Mouse (Mus musculus) ovary, adult 18-20 months (tissue): ENCODE data around the gene Lamtor2.
"Not testable (repeated sequence)": the region's sequence is repeated elsewhere in the genome, so short reads cannot be mapped to it uniquely, and the experiment has no call there.

Source experiments
- DNase-seq: peaks from one replicate; pipeline ENCODE4 v3.0.0; 2022; ENCODE audit warnings: low spot score, mixed read lengths

Lamtor2 gene

DNA sequence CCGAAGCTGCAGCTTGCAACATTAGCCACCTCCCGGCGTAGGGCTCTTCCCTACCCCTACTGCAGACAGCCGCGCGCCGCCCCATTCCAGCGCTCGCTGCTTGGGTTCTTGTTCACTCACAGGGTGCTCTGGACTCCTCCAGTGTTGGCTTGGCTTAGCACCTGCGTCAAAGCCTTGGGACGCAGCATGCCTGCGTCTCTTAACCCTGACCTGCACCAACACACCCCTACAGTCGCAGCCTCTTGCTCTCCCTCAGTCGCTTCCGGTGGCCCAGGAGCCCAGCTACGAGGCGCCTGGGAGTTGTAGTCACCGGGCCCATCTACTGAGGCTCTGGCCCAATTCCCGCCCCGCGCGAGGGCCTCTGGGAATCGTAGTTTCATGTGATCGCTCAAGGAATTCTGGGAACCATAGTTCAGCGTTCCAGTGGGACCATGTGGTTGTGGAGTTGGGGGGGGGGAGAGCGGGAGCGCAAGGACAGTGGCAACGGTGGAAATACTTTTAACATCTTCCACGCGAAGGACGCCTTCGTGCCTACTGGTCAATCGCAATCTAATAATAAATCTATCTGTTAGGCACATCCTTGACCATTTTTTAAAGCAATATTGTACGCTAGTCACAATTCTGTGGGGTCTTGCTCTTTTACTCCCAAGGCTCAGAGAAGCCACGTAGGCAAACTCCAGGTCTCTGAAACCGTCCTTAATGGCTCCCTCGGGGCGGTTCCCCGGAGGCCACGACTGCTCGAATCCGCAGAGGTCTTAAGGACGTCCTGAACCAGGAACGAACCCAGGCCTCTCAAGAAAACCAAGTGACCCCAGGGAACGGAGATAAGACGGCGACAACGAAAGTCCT is at the start of gene Lamtor2:
Gene Lamtor2 (minus strand): TSS at position 399 of the 849 bp plus-strand sequence.
- peak; percentile 97 for DNase-seq

DNA sequence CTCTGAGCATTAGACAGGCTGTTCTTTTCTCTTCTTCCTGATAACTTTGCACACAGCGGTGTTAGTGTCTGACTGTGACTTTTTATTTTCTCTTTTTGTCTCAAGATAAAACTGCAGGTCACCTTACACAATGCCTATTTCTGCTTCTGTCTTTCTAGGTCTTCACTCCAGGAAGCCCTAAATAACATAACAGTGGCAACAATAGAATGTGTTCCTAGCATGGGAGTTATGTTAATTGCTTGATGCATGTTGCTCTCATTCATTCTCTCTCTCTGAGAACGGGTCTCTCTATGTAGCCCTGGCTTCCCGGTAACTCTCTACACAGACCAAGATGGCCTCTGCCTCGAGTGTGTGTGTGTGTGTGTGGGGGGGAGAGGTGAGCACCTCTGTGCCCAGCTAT is 49.6 kb upstream of the Lamtor2 start:
- no peak for DNase-seq

DNA sequence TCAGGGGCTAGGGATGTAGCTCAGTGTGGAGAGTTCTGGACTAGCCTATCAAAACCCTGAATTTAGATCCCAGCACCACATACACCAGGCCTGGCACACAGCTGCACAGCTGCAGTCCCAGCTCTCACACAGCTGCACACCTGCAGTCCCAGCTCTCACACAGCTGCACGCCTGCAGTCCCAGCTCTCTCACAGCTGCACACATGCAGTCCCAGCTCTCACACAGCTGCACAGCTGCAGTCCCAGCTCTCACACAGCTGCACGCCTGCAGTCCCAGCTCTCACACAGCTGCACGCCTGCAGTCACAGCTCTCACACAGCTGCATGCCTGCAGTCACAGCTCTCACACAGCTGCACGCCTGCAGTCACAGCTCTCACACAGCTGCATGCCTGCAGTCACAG is 43.7 kb upstream of the Lamtor2 start:
- not testable (repeated sequence) for DNase-seq

DNA sequence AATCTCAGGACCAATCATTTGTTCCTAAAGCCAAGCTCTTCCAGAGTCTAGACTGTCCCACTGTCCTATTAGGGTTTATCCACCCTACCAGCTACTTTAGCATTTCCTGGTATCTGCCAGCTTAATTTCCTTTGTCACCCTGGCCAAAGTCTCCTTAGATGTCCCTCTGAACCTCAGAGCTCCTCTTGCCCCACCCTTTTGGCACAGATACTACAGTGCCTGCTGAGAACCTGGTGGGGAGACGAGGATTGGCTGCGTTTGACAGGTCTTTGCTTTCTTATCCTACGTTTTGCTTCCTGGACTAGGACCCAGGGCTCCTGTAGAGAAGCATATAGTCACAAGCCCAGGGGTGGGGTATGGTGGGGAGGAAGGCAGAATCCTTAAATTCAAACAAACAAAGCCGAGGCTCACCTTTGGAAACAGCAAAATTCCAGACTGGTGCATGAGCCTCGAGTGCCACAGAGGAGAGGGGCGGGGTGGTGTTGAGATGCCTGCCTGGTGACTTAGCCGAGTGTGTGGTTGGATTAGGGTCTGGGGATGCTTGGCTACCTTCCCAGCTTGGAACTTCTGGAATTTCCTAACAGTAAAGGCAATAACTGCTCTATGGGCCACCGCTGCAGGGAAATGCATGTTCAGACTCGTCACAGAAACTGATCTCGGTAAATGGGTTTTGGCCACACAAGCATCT is 41.2 kb upstream of the Lamtor2 start:
- DNase-seq: no peak

DNA sequence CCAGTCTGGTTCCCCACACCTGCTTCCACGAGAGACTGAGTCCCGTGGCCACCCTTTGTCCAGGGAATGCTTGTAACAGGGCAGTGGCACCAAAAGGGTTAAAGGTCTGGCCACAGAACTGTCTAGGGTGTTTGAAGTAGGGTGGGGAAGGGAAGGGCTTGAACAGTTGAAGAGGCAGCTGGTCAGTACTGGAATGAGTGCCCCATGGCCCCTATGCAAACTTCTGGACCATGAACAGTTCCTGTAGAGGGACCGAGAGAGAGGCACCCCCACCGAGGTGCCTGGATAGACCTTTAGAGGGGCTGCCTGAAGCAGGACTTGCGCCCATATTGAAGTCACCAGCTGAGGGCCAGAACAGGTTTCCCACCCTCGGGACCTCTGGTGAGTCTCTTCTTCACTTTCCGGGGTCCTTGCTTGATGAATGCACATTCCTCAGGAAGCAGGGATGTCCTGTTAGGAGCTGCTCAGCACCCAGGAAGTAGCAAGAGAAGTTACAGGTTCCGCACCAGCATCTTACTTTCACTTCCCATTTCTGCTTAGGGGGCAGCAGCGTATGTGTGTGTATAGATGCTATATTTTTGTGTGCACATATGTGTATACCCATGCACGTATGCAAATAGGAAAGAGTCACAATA is 40.2 kb upstream of the Lamtor2 start:
- DNase-seq: no peak

DNA sequence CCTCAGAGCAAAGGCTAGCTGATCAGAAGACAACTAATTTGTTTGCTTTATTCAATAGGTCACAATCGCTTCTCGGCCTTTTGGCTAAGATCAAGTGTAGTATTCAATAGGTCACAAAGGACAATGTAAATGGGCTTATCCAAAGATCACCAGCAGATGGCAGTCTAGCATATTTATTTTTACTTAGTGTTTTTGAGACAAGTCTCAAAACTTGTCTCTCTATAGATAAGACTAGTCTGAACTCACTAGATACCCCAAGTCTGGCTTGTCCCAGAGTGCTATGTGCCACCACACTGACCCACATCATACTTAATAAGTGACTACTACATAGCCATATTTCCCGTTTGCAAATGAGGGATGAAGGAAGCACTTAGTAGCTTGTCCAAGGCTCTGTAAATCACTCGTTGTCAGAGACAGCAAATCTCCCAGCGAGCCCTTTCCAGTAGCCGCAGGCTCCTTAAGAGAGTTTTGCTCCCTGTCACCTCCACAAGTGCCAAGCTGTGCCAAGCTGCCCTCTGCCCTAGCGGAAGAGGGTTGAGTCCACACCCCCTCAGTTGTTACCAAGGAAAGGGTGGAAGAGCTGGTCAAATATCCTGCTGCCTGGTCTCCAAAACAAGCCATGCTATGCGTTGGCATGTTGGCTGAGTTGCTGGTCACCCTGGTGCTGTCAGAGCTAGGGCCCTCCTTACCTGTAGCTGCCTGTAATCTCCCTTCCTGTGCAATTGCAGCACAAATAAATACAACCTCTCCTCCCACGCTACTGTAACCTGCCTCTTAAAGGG is 39.3 kb upstream of the Lamtor2 start:
- DNase-seq: no peak

DNA sequence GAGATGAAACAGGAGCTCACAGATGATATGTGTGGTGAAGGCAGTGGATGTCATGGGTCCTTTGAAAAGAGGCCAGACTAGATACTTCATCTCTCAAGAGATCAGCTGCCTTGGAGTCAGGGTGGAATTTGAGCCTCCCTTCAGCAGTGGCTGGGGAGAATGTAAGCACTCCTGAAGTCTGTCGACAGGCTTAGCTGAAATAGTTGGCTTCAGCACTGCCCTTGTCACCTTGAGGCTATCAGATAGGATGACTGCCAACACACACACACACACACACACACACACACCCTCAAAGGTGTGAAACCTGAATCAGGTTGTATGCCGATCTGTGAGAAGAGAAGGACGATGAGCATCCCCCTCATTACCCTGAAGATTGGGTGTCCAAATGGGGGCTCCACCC is 38.2 kb upstream of the Lamtor2 start:
- DNase-seq: no peak

DNA sequence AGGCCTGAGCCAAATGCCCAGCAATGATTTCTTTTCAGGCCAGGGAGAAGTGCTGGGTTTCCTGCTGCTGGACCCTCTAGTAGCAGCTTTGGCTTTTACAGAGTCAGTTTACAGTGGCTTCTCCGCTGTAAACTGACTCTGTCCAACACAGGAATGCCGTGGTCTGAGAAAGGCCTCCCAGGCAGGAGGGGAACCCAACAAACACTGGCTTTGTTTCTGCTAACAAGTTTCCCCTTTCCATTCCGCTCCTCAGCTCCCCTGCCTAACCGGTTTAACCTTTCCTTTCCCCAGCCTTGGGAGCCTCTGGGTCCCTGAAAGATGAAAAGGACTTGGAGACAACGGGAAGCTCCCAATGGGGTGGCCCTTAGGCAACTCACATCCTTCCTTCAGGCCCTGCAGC is 37.4 kb upstream of the Lamtor2 start:
- DNase-seq: no peak

DNA sequence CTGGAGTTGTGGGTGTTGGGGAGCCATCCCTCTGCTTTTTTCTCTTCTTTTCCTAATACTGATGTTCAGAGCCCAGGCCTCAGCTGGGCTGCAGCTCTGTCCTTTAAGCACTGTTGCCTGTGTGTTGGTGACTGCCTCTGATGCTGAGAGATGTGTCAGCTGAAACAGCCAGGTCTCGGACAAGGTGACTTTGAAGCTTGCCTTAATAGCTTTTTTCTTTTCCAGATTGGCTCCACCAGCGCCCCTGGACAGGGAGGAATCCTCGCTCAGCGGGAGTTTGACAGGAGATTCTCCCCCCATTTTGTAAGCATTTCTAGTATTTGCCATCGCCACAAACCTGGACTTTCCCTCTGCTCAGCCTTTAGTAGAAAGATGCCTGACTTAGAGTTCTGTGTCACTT is 33.8 kb upstream of the Lamtor2 start:
- no peak for DNase-seq

DNA sequence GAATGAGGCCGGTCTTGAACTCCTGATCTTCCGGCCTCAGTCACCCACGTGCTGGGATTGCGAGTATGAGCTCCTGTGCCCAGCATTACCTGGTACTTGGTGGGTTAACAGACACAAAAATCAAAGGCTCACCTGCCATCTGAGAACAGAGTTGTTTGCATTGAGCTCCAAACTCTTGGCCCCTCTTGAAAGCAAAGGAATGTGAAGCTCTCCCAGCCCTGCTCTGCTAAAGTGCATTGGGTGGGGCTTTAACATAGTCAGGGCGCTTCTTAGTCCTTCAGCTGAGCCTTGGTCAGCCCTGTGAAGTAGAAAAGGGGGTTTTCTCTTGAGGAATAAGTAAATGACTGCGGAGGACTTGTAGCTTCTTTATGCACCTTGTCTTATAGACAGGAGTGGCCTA is 32.9 kb upstream of the Lamtor2 start:
- no peak for DNase-seq

DNA sequence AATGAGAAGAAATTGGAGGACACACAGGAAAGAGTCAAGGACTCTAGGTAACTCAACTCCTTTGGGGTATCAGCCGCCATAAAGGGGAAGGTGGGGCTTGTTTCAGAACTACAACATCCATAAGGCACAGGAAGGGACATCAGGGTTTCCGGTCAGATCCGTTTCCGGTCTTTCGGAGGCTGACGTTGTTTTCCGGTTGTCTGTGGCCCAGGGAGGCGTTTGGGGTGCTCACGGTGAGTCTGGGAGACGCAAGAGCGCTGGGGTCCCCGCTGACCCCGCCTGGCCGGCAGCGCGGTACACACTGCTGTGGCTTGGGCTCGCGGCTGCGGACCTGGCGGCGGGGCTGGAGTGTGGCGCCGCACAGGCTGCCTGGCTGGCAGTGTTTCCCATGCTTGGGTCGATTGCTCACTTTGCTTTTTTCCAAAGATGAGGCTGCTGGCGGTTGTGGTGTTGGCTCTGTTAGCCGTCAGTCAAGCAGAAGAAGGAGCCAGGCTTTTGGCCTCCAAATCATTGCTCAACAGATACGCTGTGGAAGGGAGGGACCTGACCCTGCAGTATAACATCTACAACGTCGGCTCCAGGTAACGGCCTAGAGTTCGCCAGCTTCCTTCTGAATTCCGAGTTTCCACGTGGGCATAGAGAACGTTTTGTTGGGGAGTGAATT is 26.7 kb upstream of the Lamtor2 start:
- peak; percentile 59 for DNase-seq

DNA sequence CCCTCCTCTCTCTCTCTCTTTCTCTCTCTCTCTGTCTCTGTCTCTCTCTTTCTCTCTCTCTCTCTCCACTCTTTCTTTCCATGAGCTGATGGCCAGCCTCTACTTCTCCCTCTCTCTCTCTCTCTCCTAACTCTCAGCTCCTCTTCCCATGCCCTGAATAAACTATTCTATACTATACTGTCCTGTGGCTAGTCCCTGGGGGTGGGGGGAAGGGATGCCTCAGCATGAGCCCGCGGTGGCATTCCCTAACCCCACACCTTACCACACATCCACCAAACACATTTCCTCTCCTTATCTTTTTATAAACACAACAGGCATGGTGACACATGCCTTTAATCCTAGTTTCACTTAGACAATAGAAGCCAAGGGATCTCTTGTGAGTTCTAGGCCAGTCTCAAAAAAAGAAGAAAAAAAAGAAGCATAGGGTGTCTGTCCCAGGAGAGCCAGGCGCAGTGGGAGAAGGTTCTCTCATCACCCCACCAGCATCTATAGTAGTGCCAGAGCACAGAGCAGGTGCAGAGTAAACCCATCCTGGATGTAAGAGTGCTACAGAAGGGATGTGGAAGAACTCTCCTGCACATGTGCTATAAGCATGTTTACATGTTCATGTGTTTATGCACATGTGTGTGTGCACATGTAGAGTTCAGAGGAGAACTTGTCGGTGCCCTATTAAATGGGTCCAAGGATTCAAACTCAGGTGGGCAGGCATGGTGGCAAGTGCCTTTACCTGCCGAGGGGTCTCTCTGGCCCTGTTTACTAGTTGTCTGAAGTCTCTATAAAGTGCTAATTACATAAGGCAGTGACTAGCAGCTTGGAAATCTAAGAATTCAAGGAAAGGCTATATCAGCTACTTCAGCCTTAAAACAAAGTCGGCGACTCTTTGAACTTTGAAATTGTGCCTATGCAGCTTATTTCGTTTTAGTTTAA is 25.9 kb upstream of the Lamtor2 start:
- no peak for DNase-seq

DNA sequence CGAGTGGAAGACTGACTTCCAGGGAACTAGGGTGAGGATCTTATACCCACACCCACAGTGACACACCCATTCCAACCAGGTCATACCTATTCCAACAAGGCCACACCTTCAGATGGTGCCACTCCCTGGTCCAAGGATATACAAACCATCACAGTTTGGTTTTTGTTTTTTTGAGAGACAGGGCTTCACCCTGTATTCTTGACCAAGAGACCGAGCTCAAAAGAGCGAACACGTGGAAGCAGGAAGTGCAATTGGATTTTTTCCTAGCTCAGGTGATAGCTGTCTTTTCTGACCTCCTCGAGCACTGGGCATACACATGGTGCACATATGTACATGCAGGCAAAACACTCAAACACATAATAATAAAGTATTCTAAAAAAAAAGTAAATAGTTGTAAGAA is 25.0 kb upstream of the Lamtor2 start:
- not testable (repeated sequence) for DNase-seq

DNA sequence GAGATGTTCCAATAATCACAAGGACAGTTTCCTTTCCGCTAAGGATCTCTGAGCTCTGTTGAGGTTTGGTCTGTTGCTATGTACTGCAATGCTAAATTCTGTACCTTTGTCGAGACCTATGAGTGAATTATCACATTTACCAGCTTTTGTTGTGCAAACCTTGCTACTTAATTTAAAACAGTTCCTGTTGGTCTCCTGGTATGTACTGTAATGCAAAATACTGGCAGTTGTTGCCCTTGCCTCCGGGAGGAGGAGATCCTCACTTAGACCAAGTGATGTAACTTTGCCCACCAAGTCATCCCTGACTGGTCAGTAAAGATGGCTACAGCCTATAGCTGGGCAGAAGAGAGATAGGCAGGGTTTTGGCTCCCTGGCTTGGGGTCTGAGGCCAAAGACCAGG is 22.7 kb upstream of the Lamtor2 start, which contains the start of gene Ssr2:
Gene Ssr2 (plus strand): TSS at position 337 of the 400 bp plus-strand sequence.
- no peak for DNase-seq

DNA sequence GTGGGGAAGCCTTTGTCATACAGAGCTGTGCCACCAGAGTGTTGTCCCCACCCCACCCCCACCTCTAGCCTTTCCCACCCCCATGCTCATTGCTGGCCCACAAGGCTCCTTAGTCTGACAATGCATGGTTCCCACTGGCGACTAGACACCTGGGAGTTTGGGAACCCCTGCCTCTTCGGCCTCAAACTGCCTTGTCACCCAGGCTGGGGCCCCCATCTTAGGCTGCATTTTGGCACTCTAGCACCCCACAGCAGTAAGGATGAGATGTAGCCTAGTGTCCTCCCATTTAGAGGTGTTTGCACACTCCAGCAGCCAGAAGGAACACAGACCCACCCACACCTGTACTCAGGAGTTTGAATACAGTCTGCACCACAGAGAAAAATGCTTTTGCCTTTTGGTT is 20.9 kb upstream of the Lamtor2 start:
- DNase-seq: no peak

DNA sequence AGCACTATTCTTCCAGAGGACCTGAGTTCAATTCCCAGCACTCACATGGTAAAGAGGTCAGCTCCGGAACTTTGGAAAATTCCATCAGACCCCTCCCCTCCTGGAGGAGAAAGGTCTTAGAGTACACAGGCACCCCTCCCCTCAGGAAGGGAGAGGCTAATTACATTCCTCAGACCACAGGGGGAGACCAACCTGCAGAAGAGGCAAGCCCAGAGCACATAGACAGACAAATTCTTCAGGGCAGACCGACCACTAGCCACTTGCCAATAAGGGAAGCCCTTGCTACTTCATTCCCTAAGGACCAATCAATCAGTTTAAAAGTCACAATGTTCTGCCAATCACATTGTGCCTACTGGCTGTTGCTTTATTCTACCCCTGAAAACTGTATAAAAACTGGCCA is 20.0 kb upstream of the Lamtor2 start:
- no peak for DNase-seq

DNA sequence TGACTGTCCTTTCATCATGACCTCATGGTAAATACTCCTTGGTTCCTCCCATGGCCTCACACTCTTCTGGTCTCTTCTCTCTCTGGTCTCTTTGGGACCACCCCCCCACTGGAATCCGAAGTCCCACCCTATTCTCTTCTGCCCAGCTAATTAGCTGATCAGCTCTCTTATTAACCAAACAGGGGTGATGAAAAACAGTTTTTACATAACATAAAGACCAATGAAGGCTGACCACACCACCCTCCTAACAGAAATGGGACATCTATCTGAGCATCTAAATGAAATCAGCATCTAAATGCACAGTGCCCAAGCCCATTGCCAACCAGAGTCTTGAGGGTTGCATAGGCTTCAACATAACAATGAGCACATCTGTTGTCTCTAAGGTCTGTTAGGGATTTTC is 19.0 kb upstream of the Lamtor2 start:
- no peak for DNase-seq

DNA sequence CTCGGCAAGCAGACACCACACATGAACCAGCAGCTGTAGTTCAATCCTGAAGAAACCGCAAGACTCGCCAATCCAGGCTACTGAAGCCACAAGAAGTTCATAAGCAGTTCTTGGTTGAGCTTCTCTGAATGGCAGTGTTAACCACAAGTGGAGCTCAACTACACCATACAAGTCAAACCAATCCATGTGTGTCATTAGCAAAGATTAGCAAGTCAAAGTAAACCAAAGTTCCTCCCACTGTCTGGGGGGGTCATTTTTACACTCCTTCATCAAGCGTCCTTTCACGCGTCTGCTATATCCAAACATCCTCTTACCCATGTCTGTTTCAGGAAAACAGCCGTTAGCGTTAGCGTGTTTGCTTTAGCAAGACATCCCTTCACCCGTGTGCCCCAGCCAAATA is 17.5 kb upstream of the Lamtor2 start:
- no peak for DNase-seq

DNA sequence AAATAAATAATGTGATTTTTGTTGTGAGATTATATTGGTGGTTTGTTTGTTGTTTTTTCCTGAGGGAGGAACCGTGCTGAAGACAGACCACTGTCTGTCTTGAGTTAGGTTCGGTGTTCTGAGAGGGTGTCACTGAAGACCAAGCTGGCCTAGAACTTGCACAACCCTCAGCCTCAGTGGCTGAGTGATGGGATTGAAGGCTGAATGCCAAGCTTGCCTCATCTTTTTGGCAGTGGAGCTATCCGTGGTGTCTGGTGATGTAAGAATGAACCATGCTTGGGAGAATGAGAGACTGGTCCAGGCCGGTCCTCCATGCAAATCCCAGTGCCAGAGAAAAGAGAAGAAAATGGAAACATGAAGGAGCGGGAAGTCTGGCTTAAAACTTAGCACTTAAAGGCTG is 16.8 kb upstream of the Lamtor2 start:
- no peak for DNase-seq

DNA sequence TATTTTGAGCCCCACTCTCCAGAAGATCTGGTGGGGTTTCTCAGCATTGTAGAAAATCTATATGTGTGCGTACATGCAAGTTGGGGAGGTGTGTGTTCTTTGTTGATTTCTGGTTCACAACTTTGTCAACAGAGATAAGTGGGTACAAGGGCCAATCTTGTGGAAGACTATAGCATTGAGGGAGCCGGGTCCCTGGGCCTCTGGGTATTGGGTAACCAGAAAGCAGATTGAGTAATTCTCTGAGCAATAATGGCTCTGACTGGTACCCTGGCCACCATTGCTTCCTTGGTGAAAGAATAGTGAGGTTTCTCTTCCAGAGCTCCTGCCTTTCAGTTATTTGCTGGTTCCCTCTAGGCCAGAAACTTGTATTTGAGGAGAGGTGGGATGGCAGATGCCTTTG is 16.2 kb upstream of the Lamtor2 start:
- DNase-seq: no peak

DNA sequence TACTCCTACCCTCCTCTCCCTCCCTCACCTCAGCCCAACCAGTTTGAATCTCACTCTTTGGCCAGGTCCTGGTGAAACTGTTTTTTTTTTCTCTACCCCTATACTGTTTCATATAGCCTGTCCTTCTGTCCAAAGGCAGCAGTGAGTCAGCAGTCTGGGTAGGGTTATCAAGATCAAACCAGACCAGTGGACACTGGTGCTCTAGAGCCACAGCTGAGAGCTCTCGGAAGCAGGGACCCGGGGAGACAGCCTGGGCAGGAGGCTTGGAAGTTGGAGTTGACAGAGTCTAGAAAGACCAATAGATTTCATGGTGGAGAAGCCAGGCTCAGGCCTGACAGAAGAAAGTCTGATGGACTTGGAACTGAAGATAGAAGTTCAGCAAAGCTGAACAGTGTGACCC is 15.7 kb upstream of the Lamtor2 start:
- no peak for DNase-seq
